Mouse (Mus musculus) kidney, postnatal 0 days (tissue): ENCODE data around the gene Ccdc160. TPM values are rescaled to one million over a fixed set of nuclear protein-coding genes. Genes with fewer than 3 reads are reported as not detected.

ENCODE experiments used
- ATAC-seq: fragments of 200-750 bp; cut with Nextera tagmentation; replicated peaks from 2 replicates; pipeline ENCODE4 v1.8.0; 2017; ENCODE audit warnings: low read depth, moderate number of reproducible peaks, moderate TSS enrichment, moderate library complexity; ENCODE audit not compliant: low FRiP score
- DNase-seq: peaks from one replicate; pipeline ENCODE4 v3.0.0-alpha.2; 2016; ENCODE audit warnings: low spot score
- H3K27ac ChIP-seq: fragments of 300-500 bp; sonication (generic); 2 replicates; pipeline ENCODE4 v1.5.1; 2014; ENCODE audit warnings: mild to moderate bottlenecking
- H3K27me3 ChIP-seq: fragments of 300-500 bp; sonication (generic); 2 replicates; pipeline ENCODE4 v1.6.1; 2014; ENCODE audit warnings: low read length, mixed read lengths; ENCODE audit not compliant: insufficient read depth
- H3K36me3 ChIP-seq: fragments of 300-500 bp; sonication (generic); 2 replicates; pipeline ENCODE4 v1.6.1; 2014; ENCODE audit warnings: low read length, mixed read lengths; ENCODE audit not compliant: insufficient read depth
- H3K4me1 ChIP-seq: fragments of 300-500 bp; sonication (generic); replicated peaks from 2 replicates; pipeline ENCODE4 v1.6.1; 2014; ENCODE audit warnings: antibody characterized with exemption, low read length, mixed read lengths; ENCODE audit not compliant: insufficient read depth
- H3K4me2 ChIP-seq: fragments of 300-500 bp; sonication (generic); 2 replicates; pipeline ENCODE4 v1.6.1; 2014; ENCODE audit warnings: mild to moderate bottlenecking, low read length, moderate library complexity, mixed read lengths
- H3K4me3 ChIP-seq: fragments of 300-500 bp; sonication (generic); replicated peaks from 2 replicates; pipeline ENCODE4 v1.5.1; 2014; ENCODE audit warnings: low read depth, low read length
- H3K9ac ChIP-seq: fragments of 300-500 bp; sonication (generic); 2 replicates; pipeline ENCODE4 v1.6.1; 2014; ENCODE audit warnings: low read depth, low read length
- H3K9me3 ChIP-seq: fragments of 300-500 bp; sonication (generic); replicated peaks from 2 replicates; pipeline ENCODE4 v1.6.1; 2016; ENCODE audit warnings: low read length, inconsistent platforms, mixed read lengths
- CTCF ChIP-seq: IDR thresholded peaks from 2 replicates; pipeline ENCODE4 v1.5.1; 2016; ENCODE audit warnings: antibody characterized with exemption, low read depth, mild to moderate bottlenecking, moderate library complexity
- WGBS: fragments of 180-500 bp; shearing (Covaris S2); extraction: QIAGEN DNeasy Blood & Tissue Kit; methylation state at CpG from one replicate; pipeline ENCODE4 v1.1.7; 2014; 5-methylcytosine and 5-hydroxymethylcytosine counted together
- polyA plus RNA-seq: library from polyadenylated mRNA; unstranded; fragments of >200 nt; fragmentation: Nextera tagmentation; extraction: Ambion mirVana; gene quantifications from 2 replicates; pipeline ENCODE4 v1.2.1, GENCODE M21; 2015

The Ccdc160 gene
- 11.4 and 12.4 TPM in 2 replicates for polyA plus RNA-seq

DNA sequence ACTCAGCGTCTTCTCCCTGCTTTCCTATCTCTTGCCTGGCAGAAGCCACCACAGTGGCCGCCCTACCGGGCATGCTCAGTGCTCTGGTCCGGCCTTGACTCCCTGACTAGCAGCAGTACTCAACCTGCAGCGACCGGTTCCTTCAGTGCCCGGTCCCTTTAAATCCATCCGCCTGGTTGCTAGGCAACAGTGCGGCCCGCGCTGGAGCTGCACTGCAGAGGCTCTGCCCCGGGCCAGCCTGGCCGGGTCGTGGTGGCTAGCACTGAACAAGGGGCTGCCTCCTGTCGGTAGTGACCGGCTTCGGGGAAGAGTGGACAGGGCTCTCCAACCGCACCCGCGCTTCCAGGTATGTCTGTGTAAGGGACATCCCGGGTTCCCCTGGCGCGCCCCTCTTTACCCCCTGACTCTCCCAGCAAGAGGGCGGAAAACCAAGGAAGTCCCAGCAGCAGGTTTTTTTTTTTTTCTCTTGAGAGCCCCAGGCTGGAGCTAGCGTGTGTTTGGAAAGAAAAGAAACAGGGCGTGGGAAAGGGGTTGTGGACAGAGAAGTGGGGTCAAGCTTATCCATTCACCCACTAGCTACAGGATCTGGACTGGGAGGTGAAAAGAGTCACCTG is at the start of gene Ccdc160:
TSS of gene Ccdc160 (plus strand) at position 221 of the 614 bp plus-strand sequence.
- Histone ChIP-seq H3K36me3 (no peaks in the 10 kb centered on the region), H3K9me3 (no peaks in the 10 kb centered on the region), H3K4me2 (peak within 1 kb of the TSS; percentile 56), H3K27me3 (no peaks in the 10 kb centered on the region), H3K4me3 (peak within 1 kb of the TSS; percentile 38), H3K27ac (peak within 1 kb of the TSS; percentile 70; the same call in 1 of the 2 replicates), H3K4me1 (no peaks in the 10 kb centered on the region), H3K9ac (peak within 1 kb of the TSS; percentile 58)
- WGBS: 22% methylated on average over 26 of the region's 26 CpGs
- peak; percentile 64 for DNase-seq
- peak; percentile 99 for ATAC-seq
- TF ChIP-seq CTCF: peak; percentile 16; the same call in 1 of the 2 replicates

DNA sequence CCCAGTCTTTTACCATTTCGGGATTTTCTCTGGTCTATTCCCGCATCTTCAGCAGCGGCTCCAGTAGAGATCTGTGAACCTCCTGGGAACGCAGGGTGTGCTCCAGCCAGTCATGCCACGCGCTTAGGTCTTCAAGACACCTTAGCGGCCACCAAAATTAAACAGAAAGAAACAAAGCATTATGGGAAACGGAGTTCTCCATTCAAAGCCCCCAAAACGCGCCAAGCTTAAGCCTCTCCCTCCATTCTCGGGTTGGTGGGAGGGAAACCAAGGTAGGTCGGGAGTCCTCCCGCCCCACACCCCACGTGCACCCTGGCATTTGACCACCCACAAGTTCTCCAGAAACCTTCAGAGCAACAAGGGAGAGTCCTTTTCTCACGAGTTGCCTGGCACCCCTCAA is 47.2 kb upstream of the Ccdc160 start:
- TF ChIP-seq CTCF: no peak
- Histone ChIP-seq H3K4me1 (no peaks in the 10 kb centered on the region), H3K9ac (peak overlapping the region; percentile 46; the same call in 1 of the 2 replicates), H3K27ac (no peak overlapping the region), H3K9me3 (no peaks in the 10 kb centered on the region), H3K4me2 (peak overlapping the region; percentile 76), H3K36me3 (no peaks in the 10 kb centered on the region), H3K27me3 (no peaks in the 10 kb centered on the region), H3K4me3 (peak overlapping the region; percentile 34)
- 22% methylated on average over 15 of the region's 15 CpGs for WGBS
- ATAC-seq (no peak), DNase-seq (no peak)

DNA sequence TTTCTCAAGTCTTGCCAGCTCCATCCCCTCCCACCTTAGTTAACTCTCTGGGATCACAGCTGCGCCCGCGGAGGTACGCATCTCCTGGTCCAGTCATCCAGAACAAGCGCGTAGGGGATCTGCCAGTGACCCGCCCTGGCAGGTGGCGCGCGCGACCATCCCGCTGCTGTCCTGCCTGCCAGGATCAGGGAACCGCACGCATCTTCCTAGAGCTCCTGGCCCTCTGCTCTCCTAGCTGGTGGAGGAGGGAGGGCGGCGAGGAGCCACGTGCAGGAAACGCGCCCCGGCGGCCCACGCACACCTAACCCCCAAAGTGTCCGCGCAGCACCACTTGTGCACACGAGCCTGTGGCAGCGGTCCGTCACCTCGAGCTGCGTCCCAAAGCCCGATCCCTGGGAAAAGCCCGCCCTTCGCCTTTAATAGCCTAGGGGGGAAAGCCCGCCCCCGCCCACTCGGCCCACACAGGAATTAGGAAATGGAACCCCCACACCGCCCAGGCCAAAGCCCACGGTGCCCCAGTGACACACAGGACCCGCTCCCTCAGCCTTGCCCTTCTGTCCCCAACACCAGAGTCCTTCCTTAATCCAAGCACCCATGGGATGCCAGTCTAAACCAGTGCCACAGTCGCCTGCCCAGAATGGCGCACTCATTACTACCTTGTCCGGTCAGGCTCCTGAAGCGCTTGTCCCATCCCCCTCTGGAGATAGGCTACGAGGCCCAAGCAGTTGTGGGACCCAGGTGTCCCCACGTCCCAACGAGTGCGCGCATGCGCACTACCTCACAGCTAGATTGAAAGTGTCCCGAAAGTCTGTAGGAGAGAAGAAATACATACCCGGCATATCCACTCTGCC is 46.6 kb upstream of the Ccdc160 start:
- peak; percentile 40; the same call in 1 of the 2 replicates for ATAC-seq
- no peaks in the 10 kb centered on the region for H3K4me1 ChIP-seq
- no peaks in the 10 kb centered on the region for H3K36me3 ChIP-seq
- WGBS: 32% methylated on average over 49 of the region's 50 CpGs
- peak overlapping the region; percentile 46; the same call in 1 of the 2 replicates for H3K9ac ChIP-seq
- no peak overlapping the region for H3K27ac ChIP-seq
- H3K27me3 ChIP-seq: no peaks in the 10 kb centered on the region
- H3K4me2 ChIP-seq: peak overlapping the region; percentile 76
- TF ChIP-seq CTCF: no peak
- no peaks in the 10 kb centered on the region for H3K9me3 ChIP-seq
- peak overlapping the region; percentile 34 for H3K4me3 ChIP-seq
- no peak for DNase-seq

GRCm38 (mm10) chrX:52745462-52745861 is 45.5 kb upstream of the Ccdc160 start:
- WGBS: 18% methylated on average over 8 of the region's 8 CpGs
- DNase-seq (no peak), ATAC-seq (no peak)
- Histone ChIP-seq H3K4me1 (no peaks in the 10 kb centered on the region), H3K27ac (no peak overlapping the region), H3K9me3 (no peaks in the 10 kb centered on the region), H3K4me3 (no peak overlapping the region), H3K9ac (no peak overlapping the region), H3K27me3 (no peaks in the 10 kb centered on the region), H3K4me2 (peak overlapping the region; percentile 5; the same call in 1 of the 2 replicates), H3K36me3 (no peaks in the 10 kb centered on the region)
- no peak for TF ChIP-seq CTCF

- H3K27ac ChIP-seq: no peak overlapping the region
- no peak overlapping the region for H3K9ac ChIP-seq
- no peaks in the 10 kb centered on the region for H3K9me3 ChIP-seq
- 26% methylated on average over 10 of the region's 10 CpGs for WGBS
- no peaks in the 10 kb centered on the region for H3K4me1 ChIP-seq
- H3K27me3 ChIP-seq: no peaks in the 10 kb centered on the region
- no peak for DNase-seq
- ATAC-seq: no peak
- TF ChIP-seq CTCF: no peak
- no peak overlapping the region for H3K4me3 ChIP-seq
- peak overlapping the region; percentile 5; the same call in 1 of the 2 replicates for H3K4me2 ChIP-seq
- no peaks in the 10 kb centered on the region for H3K36me3 ChIP-seq
Measured at GRCm38 (mm10) chrX:52745917-52746316, 45.1 kb upstream of the Ccdc160 start.

DNA sequence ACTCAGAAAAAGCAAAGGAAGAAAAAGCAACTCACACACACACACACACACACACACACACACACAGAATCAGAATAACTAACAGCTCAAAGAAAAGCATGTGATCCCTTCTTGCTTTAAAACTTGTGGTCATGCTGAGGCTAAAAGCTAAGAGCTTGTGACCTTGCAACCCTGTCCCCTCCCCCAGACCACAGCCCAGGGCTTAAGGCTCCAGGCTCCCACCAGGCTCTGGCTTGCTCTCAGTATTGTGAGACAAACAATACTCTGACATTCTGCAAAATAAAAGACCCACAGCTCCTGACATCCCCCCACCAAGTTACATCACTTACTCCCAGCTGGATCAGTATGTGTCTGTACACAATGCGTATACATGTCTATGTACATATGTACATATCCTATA is 44.2 kb upstream of the Ccdc160 start:
- Histone ChIP-seq H3K9me3 (no peaks in the 10 kb centered on the region), H3K27me3 (no peaks in the 10 kb centered on the region), H3K4me1 (no peaks in the 10 kb centered on the region), H3K4me3 (no peak overlapping the region), H3K4me2 (no peak overlapping the region), H3K27ac (no peak overlapping the region), H3K9ac (no peak overlapping the region), H3K36me3 (no peaks in the 10 kb centered on the region)
- DNase-seq (no peak), ATAC-seq (no peak)
- no peak for TF ChIP-seq CTCF
- 57% methylated on average over 1 of the region's 1 CpGs for WGBS
